Mouse (Mus musculus): ENCODE measurements around the gene Ube3c. TPM values are rescaled to one million over a fixed set of nuclear protein-coding genes. Genes with fewer than 3 reads are reported as not detected.

The Ube3c gene
- total RNA-seq, 1 experiment from 2014 or later: 39.2 TPM

Other genes starting within 250 kb of the Ube3c start
- gene Lmbr1, start 190.9 kb upstream of the Ube3c start, total RNA-seq (2017): 0.86 and 1.4 TPM in 2 replicates
- 9.9 and 11.1 TPM in 2 replicates for gene Nom1, start 134.6 kb upstream of the Ube3c start, total RNA-seq (2017)
- not detected in 2 replicates for gene Mnx1, start 90.8 kb upstream of the Ube3c start, total RNA-seq (2017)
- 216 and 234 TPM in 2 replicates for gene Dnajb6, start 166.4 kb downstream of the Ube3c start, total RNA-seq (2017)
- 12.2 and 37.4 TPM in 2 replicates for gene Gm5129, start 166.7 kb downstream of the Ube3c start, total RNA-seq (2017)